Mouse (Mus musculus) G1E (cell line): ENCODE results near the gene Irx5. TPM values are rescaled to one million over a fixed set of nuclear protein-coding genes. Genes with fewer than 3 reads are reported as not detected.

ENCODE experiments used
- ATAC-seq: 2 replicates; pipeline ENCODE4 v1.8.0; 2016; ENCODE audit warnings: mild to moderate bottlenecking; ENCODE audit not compliant: insufficient number of reproducible peaks, poor library complexity, low FRiP score, severe bottlenecking; ENCODE audit errors: extremely low read depth
- DNase-seq: peaks from one replicate; pipeline ENCODE4 v3.0.0; 2012; ENCODE audit warnings: low spot score
- H3K27me3 ChIP-seq: 2 replicates; pipeline ENCODE4 v1.6.1; 2012; ENCODE audit warnings: mild to moderate bottlenecking, low read length, inconsistent platforms; ENCODE audit not compliant: insufficient read depth
- H3K36me3 ChIP-seq: replicated peaks from 2 replicates; pipeline ENCODE3; 2012; ENCODE audit warnings: mild to moderate bottlenecking, inconsistent platforms
- H3K4me1 ChIP-seq: 2 replicates; pipeline ENCODE4 v1.6.1; 2012; ENCODE audit warnings: low read depth, low read length, inconsistent platforms, mixed read lengths; ENCODE audit not compliant: insufficient read depth
- H3K4me3 ChIP-seq: 2 replicates; pipeline ENCODE4 v1.5.1; 2012; ENCODE audit warnings: low read depth, mild to moderate bottlenecking, inconsistent platforms, low read length, moderate library complexity, mixed read lengths
- H3K9me3 ChIP-seq: replicated peaks from 2 replicates; pipeline ENCODE4 v1.6.1; 2012; ENCODE audit warnings: inconsistent platforms
- CTCF ChIP-seq: IDR thresholded peaks from 2 replicates; pipeline ENCODE4 v1.5.1; 2012; ENCODE audit warnings: low read depth, low read length, inconsistent platforms, mixed read lengths
- GATA1 ChIP-seq: IDR thresholded peaks from 2 replicates; pipeline ENCODE4 v1.6.1; 2012; ENCODE audit warnings: borderline replicate concordance, low read length, inconsistent platforms, mixed read lengths
- GATA2 ChIP-seq: IDR thresholded peaks from 2 replicates; pipeline ENCODE4 v1.6.1; 2012; ENCODE audit warnings: low read depth, low read length, inconsistent platforms, borderline replicate concordance
- POLR2AphosphoS5 ChIP-seq: IDR thresholded peaks from 2 replicates; pipeline ENCODE4 v1.6.1; 2012; ENCODE audit warnings: low read depth, low read length, inconsistent platforms; ENCODE audit not compliant: insufficient replicate concordance
- TAL1 ChIP-seq: conservative IDR thresholded peaks from 2 replicates; pipeline ENCODE4 v1.6.1; 2012; ENCODE audit warnings: low read depth, low read length, inconsistent platforms, mixed read lengths
- polyA plus RNA-seq: library from polyadenylated mRNA; stranded (reverse); fragments of >175 nt; gene quantifications from 2 replicates; pipeline ENCODE4 v1.2.3, GENCODE M21; 2012
- total RNA-seq, 2 experiments: library from RNA; stranded (forward) in 1 of 2; stranded (reverse) in 1 of 2; fragments of 200-1000 nt in 1 of 2; fragments of >200 nt in 1 of 2; fragmentation: Nextera tagmentation in 1 of 2; gene quantifications; 2 replicates each; pipeline ENCODE4 v1.2.3; 2014 to 2017

Gene Irx5
- total and polyA plus RNA-seq, 3 experiments, result 0.16 to 0.55 TPM; not detected in 1

GRCm38 (mm10) chr8:92331811-92332210, 25.6 kb upstream of the Irx5 start:
- DNase-seq (no peak), ATAC-seq (no peak)
- Histone ChIP-seq H3K4me3 (no peak overlapping the region), H3K4me1 (no peaks in the 10 kb centered on the region), H3K36me3 (peaks cover 67% of the 10 kb centered on the region), H3K27me3 (no peaks in the 10 kb centered on the region), H3K9me3 (no peaks in the 10 kb centered on the region)
- TF ChIP-seq CTCF (no peak), POLR2AphosphoS5 (no peak), TAL1 (no peak), GATA2 (no peak), GATA1 (no peak)

- Histone ChIP-seq H3K9me3 (no peaks in the 10 kb centered on the region), H3K27me3 (no peaks in the 10 kb centered on the region), H3K36me3 (peaks cover 79% of the 10 kb centered on the region), H3K4me1 (no peaks in the 10 kb centered on the region), H3K4me3 (no peak overlapping the region)
- TF ChIP-seq CTCF, result no peak
- no peak for TF ChIP-seq POLR2AphosphoS5
- no peak for TF ChIP-seq TAL1
- no peak for TF ChIP-seq GATA1
- TF ChIP-seq GATA2, result no peak
- ATAC-seq (no peak), DNase-seq (no peak)
Measured at GRCm38 (mm10) chr8:92333406-92333805, 24.0 kb upstream of the Irx5 start.

GRCm38 (mm10) chr8:92335079-92335478, 22.3 kb upstream of the Irx5 start:
- H3K9me3 ChIP-seq, result no peaks in the 10 kb centered on the region
- DNase-seq (no peak), ATAC-seq (no peak)
- H3K4me3 ChIP-seq, result no peak overlapping the region
- H3K27me3 ChIP-seq, result no peaks in the 10 kb centered on the region
- no peak for TF ChIP-seq TAL1
- no peak for TF ChIP-seq GATA1
- no peak for TF ChIP-seq POLR2AphosphoS5
- no peak for TF ChIP-seq GATA2
- no peak for TF ChIP-seq CTCF
- H3K4me1 ChIP-seq, result no peaks in the 10 kb centered on the region
- H3K36me3 ChIP-seq, result peaks cover 75% of the 10 kb centered on the region

GRCm38 (mm10) chr8:92336041-92336440, 21.4 kb upstream of the Irx5 start:
- ATAC-seq (no peak), DNase-seq (no peak)
- Histone ChIP-seq H3K4me3 (no peak overlapping the region), H3K36me3 (peaks cover 83% of the 10 kb centered on the region), H3K27me3 (no peaks in the 10 kb centered on the region), H3K9me3 (no peaks in the 10 kb centered on the region), H3K4me1 (no peaks in the 10 kb centered on the region)
- TF ChIP-seq POLR2AphosphoS5, result no peak
- no peak for TF ChIP-seq GATA1
- no peak for TF ChIP-seq CTCF
- no peak for TF ChIP-seq TAL1
- no peak for TF ChIP-seq GATA2

GRCm38 (mm10) chr8:92343544-92343943, 13.9 kb upstream of the Irx5 start:
- Histone ChIP-seq H3K9me3 (no peaks in the 10 kb centered on the region), H3K4me1 (no peaks in the 10 kb centered on the region), H3K27me3 (no peaks in the 10 kb centered on the region), H3K4me3 (no peak overlapping the region), H3K36me3 (peaks cover 80% of the 10 kb centered on the region)
- TF ChIP-seq POLR2AphosphoS5 (no peak), GATA1 (no peak), CTCF (no peak), GATA2 (no peak), TAL1 (no peak)
- ATAC-seq (no peak), DNase-seq (no peak)

GRCm38 (mm10) chr8:92349898-92350486, 7.4 kb upstream of the Irx5 start:
- DNase-seq, result no peak
- ATAC-seq, result no peak
- H3K4me3 ChIP-seq, result no peak overlapping the region
- H3K36me3 ChIP-seq, result peaks cover 39% of the 10 kb centered on the region
- H3K27me3 ChIP-seq, result no peaks in the 10 kb centered on the region
- peaks cover 18% of the 10 kb centered on the region for H3K4me1 ChIP-seq
- no peaks in the 10 kb centered on the region for H3K9me3 ChIP-seq
- TF ChIP-seq CTCF (no peak), GATA2 (no peak), GATA1 (no peak), POLR2AphosphoS5 (no peak), TAL1 (no peak)
